Mouse (Mus musculus) embryonic fibroblast, embryonic 13.5 days (primary cell): ENCODE results near the gene Ppargc1a.

ENCODE experiments used
- CTCF ChIP-seq: IDR thresholded peaks from 2 replicates; pipeline ENCODE4 v1.5.1; 2011; ENCODE audit warnings: mild to moderate bottlenecking, control low read depth, low read length, moderate library complexity, borderline replicate concordance; ENCODE audit not compliant: insufficient read depth
- POLR2A ChIP-seq: IDR thresholded peaks from 2 replicates; pipeline ENCODE4 v1.6.1; 2011; ENCODE audit warnings: low read depth, mild to moderate bottlenecking, control low read depth, low read length, moderate library complexity

- TF ChIP-seq CTCF, result no peak
- TF ChIP-seq POLR2A, result no peak
These were observed 135.0 kb downstream of the Ppargc1a start for GRCm38 (mm10) chr5:51432532-51432931.
